Mouse (Mus musculus) forebrain, embryonic 14.5 days (tissue): ENCODE results near the gene Slc13a5. TPM values are rescaled to one million over a fixed set of nuclear protein-coding genes. Genes with fewer than 3 reads are reported as not detected.

Experiments
- ATAC-seq: fragments of 200-750 bp; cut with Nextera tagmentation; 2 replicates; pipeline ENCODE4 v1.8.0; 2017; ENCODE audit warnings: mild to moderate bottlenecking, moderate library complexity
- DNase-seq: peaks from one replicate; pipeline ENCODE4 v3.0.0-alpha.2; 2015; ENCODE audit warnings: low spot score
- H3K27ac ChIP-seq: fragments of 300-500 bp; sonication (generic); 2 replicates; pipeline ENCODE4 v1.5.1; 2014; ENCODE audit warnings: low read depth, mild to moderate bottlenecking, control low read depth, low read length, moderate library complexity
- H3K27me3 ChIP-seq: fragments of 300-500 bp; sonication (generic); replicated peaks from 2 replicates; pipeline ENCODE4 v1.6.1; 2014; ENCODE audit warnings: low read length, control low read depth, mixed read lengths; ENCODE audit not compliant: control insufficient read depth, insufficient read depth
- H3K36me3 ChIP-seq: fragments of 300-500 bp; sonication (generic); 2 replicates; pipeline ENCODE4 v1.6.1; 2014; ENCODE audit warnings: low read length, control low read depth; ENCODE audit not compliant: control insufficient read depth, insufficient read depth
- H3K4me1 ChIP-seq: fragments of 300-500 bp; sonication (generic); 2 replicates; pipeline ENCODE4 v1.6.1; 2014; ENCODE audit warnings: antibody characterized with exemption, low read length, control low read depth; ENCODE audit not compliant: control insufficient read depth, insufficient read depth
- H3K4me2 ChIP-seq: fragments of 300-500 bp; sonication (generic); 2 replicates; pipeline ENCODE4 v1.6.1; 2014; ENCODE audit warnings: mild to moderate bottlenecking, control low read depth, low read length
- H3K4me3 ChIP-seq: fragments of 300-500 bp; sonication (generic); 2 replicates; pipeline ENCODE4 v1.5.1; 2014; ENCODE audit warnings: low read depth, low read length, control low read depth
- H3K9ac ChIP-seq: fragments of 300-500 bp; sonication (generic); 2 replicates; pipeline ENCODE4 v1.6.1; 2014; ENCODE audit warnings: mild to moderate bottlenecking, low read length, control low read depth, moderate library complexity
- H3K9me3 ChIP-seq: fragments of 300-500 bp; sonication (generic); replicated peaks from 2 replicates; pipeline ENCODE4 v1.6.1; 2016; ENCODE audit warnings: low read length, control low read depth, mixed read lengths; ENCODE audit not compliant: control insufficient read depth
- WGBS: fragments of 180-500 bp; shearing (Covaris S2); extraction: QIAGEN DNeasy Blood & Tissue Kit; methylation state at CpG from one replicate; pipeline ENCODE4 v1.1.7; 2014; 5-methylcytosine and 5-hydroxymethylcytosine counted together
- polyA plus RNA-seq: library from polyadenylated mRNA; unstranded; fragments of >200 nt; fragmentation: Nextera tagmentation; extraction: Ambion mirVana; gene quantifications from 2 replicates; pipeline ENCODE4 v1.2.1, GENCODE M21; 2014

Gene Slc13a5
- polyA plus RNA-seq, 1 experiment from 2014 or later, result 0.24 TPM

DNA sequence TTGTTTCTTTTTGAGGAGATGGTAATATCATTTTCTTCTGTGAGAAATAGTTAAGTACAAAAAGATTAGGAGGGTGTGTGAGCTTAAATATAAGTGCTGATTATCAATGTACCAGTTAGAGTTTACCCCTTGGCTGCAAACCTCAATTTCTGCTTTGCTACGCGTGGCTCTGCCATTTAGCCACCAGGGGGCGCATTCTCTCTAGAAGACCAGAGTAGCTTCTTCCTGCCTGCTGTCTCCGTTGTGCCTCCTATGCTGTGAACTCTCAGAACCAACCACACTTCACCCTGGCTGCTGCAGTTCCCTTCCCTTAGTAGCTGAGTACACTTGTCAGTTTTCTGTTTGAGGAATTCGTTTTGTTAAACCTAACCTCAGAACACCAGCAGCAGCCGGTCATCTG is 45.7 kb downstream of the Slc13a5 start:
- Histone ChIP-seq H3K9ac (no peak overlapping the region), H3K36me3 (peaks cover 5% of the 10 kb centered on the region; the same call in 1 of the 2 replicates), H3K27me3 (no peaks in the 10 kb centered on the region), H3K4me2 (no peak overlapping the region), H3K9me3 (no peaks in the 10 kb centered on the region), H3K27ac (no peak overlapping the region), H3K4me3 (no peak overlapping the region), H3K4me1 (0 out of 2 replicates have a peak, but pooled peaks cover 7% of the 10 kb centered on the region)
- ATAC-seq, result no peak
- peak; percentile 85 for DNase-seq
- 16% methylated on average over 6 of the region's 6 CpGs for WGBS

DNA sequence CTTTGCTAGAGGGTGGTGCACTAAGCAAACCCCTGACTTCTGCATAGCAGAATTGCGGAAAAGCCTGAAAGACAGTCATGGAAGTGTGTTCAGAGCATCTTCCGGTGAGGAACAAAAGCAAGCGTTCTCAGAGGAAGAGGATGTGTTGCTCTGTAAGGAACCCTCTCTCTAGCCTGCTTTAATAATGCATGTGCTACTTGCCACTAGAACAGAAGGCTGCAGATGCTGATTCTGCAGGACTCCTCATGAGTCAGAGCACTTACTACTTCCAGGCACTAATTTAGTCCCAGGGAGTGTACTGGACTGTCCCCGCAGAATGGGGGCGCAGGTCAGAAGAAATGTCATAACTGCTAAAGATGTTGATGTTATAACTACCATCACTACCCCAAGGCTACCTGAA is 49.9 kb downstream of the Slc13a5 start:
- WGBS, result 91% methylated on average over 5 of the region's 5 CpGs
- H3K36me3 ChIP-seq, result peaks cover 10% of the 10 kb centered on the region
- no peaks in the 10 kb centered on the region for H3K27me3 ChIP-seq
- no peak for ATAC-seq
- H3K4me3 ChIP-seq, result no peak overlapping the region
- no peak overlapping the region for H3K27ac ChIP-seq
- no peak for DNase-seq
- H3K4me2 ChIP-seq, result no peak overlapping the region
- H3K9me3 ChIP-seq, result no peaks in the 10 kb centered on the region
- H3K9ac ChIP-seq, result no peak overlapping the region
- H3K4me1 ChIP-seq, result 0 out of 2 replicates have a peak, but pooled peaks cover 9% of the 10 kb centered on the region

DNA sequence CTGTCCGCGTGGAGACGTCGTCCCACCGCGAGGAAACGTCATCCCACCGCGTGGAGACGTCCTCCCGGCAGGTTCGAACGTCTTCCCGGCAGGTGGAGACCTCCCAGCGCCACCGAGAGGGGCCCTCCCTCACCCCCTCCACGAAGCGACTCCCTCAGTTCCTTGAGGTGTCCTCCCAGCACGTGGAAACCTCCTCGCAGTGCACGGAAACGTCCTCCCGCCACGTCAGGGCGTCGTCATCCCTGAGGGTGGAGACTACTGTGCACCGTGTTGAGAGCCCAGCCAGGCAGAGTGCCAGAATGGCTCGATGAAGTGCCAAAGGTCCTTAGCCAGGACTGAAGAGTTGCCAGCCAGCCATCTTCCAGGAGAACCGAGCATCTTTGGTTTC is 51.6 kb downstream of the Slc13a5 start, which contains the start of gene Med31:
Med31 (minus strand) TSS at position 183 of the 388 bp plus-strand sequence.
- Histone ChIP-seq H3K27me3 (no peaks in the 10 kb centered on the region), H3K9ac (peak within 1 kb of the TSS; percentile 74), H3K9me3 (no peaks in the 10 kb centered on the region), H3K4me2 (peak within 1 kb of the TSS; percentile 94), H3K27ac (peak within 1 kb of the TSS; percentile 72), H3K4me1 (0 out of 2 replicates have a peak, but pooled peaks cover 9% of the 10 kb centered on the region), H3K4me3 (peak within 1 kb of the TSS; percentile 48), H3K36me3 (peaks cover 27% of the 10 kb centered on the region)
- WGBS, result 2% methylated on average over 29 of the region's 29 CpGs
- peak; percentile 80 for ATAC-seq
- peak; percentile 85 for DNase-seq

DNA sequence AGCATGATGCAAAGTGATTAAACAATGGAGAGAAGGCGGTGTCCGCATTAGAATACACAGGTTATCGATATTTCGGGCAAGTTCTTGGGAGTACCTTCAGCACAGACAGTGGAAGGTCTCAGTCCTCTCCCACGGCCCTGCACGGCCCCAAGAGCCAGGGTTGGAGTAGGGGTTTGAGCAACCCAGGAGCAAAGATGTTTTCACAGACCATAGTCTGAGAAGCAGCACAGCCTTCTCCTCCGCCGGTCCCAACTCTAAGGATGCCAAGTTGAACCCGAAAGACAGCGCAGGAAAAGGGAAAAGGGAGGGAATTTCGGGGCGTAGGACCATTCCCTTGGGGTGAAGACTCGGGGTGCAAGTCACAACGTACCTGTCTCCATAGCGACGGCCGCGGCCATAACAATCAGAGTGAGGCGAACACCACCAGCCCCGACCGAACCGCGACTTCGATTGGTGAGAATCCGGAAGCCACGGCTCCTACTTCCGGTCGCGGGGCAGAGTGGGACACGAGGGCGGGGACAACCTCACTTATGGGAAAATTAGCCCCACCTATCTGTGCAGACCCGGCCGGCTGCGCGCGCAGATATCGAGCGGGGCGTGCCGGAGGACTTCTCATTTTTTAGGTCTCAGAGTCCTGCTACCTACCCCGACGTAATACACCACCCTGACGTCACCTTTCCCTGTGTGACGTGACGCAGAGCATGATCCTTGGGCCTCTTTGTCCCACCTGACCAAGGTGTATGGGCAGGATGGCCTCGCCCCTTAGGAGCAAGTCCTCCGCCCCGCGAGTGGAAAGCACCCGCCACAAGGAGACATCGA is 52.2 kb downstream of the Slc13a5 start:
- peak overlapping the region; percentile 72 for H3K27ac ChIP-seq
- H3K4me2 ChIP-seq, result peak overlapping the region; percentile 94
- H3K4me1 ChIP-seq, result 0 out of 2 replicates have a peak, but pooled peaks cover 9% of the 10 kb centered on the region
- peaks cover 33% of the 10 kb centered on the region for H3K36me3 ChIP-seq
- ATAC-seq (peak; percentile 97), DNase-seq (peak; percentile 98)
- peak overlapping the region; percentile 48 for H3K4me3 ChIP-seq
- H3K9me3 ChIP-seq, result no peaks in the 10 kb centered on the region
- WGBS, result 1% methylated on average over 51 of the region's 51 CpGs
- no peaks in the 10 kb centered on the region for H3K27me3 ChIP-seq
- H3K9ac ChIP-seq, result peak overlapping the region; percentile 74

DNA sequence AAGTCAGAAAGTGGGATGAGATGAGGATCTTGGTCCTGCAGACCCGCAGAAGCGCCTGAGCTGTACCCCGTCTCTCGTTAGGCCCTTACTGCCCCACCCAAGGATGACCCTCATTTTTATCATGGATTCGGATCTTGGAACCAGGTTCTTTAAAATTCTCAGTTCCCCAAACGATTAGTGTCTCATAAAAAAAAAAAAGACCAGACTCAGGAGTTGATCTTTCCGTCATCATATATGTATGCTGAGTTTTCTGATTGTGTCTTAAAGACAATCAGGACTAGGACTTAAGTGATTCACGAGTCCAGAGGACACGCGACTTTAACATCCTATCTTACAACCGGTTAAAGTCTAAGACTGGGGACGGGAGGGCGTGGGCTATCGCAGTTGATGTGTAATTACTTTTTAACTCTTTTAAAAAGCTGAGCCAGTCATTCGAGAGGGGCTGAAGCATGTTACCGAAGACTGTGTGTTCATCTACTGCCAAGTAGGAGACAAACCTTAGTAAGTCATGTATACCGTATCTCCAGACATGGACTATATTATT is 59.1 kb downstream of the Slc13a5 start:
- peak overlapping the region; percentile 89 for H3K9ac ChIP-seq
- H3K36me3 ChIP-seq, result peaks cover 26% of the 10 kb centered on the region
- H3K27ac ChIP-seq, result no peak overlapping the region
- WGBS, result 21% methylated on average over 17 of the region's 17 CpGs
- ATAC-seq, result no peak
- no peak for DNase-seq
- H3K27me3 ChIP-seq, result no peaks in the 10 kb centered on the region
- peaks cover 15% of the 10 kb centered on the region for H3K4me1 ChIP-seq
- H3K9me3 ChIP-seq, result no peaks in the 10 kb centered on the region
- peak overlapping the region; percentile 85 for H3K4me3 ChIP-seq
- H3K4me2 ChIP-seq, result peak overlapping the region; percentile 89

DNA sequence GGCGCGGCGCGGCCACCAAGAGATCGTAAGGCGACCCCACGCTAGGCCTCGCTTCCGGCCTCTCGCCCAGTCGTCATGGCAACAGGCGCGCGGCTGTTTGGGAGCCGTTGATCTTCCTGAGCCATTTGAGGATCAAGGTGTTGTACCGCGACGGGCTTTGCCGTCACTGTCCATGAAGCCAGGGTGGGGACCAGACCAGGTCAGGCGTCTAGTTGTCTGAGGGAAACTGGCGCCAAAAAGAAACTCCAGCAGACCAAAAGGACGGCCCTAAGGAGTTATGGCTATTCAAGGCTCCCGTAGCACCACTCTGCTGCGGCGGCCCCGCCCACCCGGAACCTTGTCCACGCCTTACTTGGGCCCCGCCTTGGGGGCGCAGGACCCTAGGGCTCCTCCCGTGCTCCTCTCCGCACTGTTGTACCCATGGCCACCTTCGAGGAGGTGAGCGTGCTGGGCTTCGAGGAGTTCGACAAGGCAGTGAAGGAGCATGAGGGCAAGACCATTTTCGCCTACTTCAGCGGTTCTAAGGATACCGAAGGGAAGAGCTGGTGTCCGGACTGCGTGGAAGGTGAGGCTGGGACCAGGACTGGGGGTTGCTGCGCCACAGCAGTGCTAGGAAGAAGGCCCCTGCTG is 59.7 kb downstream of the Slc13a5 start, which contains the start of the genes 4933427D14Rik and Txndc17:
4933427D14Rik (minus strand) TSS at position 256 of the 630 bp plus-strand sequence.
Txndc17 (plus strand) TSS at position 344 of the 630 bp plus-strand sequence.
- Histone ChIP-seq H3K9ac (peak within 1 kb of the TSS; percentile 89), H3K36me3 (peaks cover 23% of the 10 kb centered on the region), H3K27ac (peak within 1 kb of the TSS; percentile 68), H3K9me3 (no peaks in the 10 kb centered on the region), H3K4me3 (peak within 1 kb of the TSS; percentile 85), H3K27me3 (no peaks in the 10 kb centered on the region), H3K4me1 (peaks cover 15% of the 10 kb centered on the region), H3K4me2 (peak within 1 kb of the TSS; percentile 89)
- ATAC-seq (peak; percentile 95), DNase-seq (peak; percentile 85)
- under 1% methylated on average over 42 of the region's 42 CpGs for WGBS

DNA sequence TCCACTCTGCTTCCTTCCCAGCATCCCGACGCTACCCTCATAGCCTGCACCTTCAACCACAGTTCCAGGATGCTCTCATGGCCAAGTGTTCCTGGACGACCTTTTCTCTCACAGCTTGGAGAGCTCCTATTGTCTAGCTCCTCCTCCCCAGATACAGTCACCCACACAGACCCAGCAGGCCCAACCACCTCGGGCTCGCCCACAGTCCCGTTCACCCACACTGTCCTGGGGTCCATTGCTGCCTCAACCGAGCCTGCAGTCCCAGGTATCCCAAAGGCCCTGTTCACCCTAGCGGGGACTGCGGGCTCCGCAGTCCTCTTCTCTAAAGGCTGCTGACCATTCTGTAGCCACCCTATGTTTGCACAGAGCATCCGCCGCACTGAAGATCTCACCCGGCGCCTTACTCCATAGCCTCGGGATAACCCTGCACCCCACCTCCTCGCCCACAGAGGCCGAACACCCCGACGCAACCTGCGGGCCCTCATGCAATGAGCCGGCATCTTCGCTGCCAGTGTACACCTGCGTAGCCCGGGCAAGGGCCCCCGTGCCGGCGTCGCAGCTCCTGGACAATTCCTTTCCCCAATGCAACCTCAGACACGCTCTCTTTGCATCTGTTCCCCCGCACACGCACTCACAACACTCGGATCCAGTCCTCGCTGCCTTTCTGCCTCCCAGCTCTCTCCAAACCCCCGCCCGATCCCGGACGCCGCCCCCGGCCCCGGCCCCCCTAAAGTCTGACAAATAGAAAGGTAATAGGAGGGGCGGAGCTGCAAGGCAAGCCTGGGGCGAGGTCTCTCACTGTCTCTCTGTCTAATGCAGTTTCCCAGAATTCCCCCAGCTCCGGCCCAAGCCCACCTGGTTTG is 60.5 kb downstream of the Slc13a5 start, which contains the start of gene Gm43951:
Gm43951 (minus strand) TSS at position 500 of the 863 bp plus-strand sequence.
- H3K9ac ChIP-seq, result peak within 1 kb of the TSS; percentile 89
- under 1% methylated on average over 43 of the region's 43 CpGs for WGBS
- DNase-seq (peak; percentile 38), ATAC-seq (peak; percentile 35)
- peak within 1 kb of the TSS; percentile 89 for H3K4me2 ChIP-seq
- no peaks in the 10 kb centered on the region for H3K27me3 ChIP-seq
- peak within 1 kb of the TSS; percentile 68 for H3K27ac ChIP-seq
- peaks cover 25% of the 10 kb centered on the region for H3K36me3 ChIP-seq
- peaks cover 15% of the 10 kb centered on the region for H3K4me1 ChIP-seq
- H3K4me3 ChIP-seq, result peak within 1 kb of the TSS; percentile 85
- no peaks in the 10 kb centered on the region for H3K9me3 ChIP-seq

DNA sequence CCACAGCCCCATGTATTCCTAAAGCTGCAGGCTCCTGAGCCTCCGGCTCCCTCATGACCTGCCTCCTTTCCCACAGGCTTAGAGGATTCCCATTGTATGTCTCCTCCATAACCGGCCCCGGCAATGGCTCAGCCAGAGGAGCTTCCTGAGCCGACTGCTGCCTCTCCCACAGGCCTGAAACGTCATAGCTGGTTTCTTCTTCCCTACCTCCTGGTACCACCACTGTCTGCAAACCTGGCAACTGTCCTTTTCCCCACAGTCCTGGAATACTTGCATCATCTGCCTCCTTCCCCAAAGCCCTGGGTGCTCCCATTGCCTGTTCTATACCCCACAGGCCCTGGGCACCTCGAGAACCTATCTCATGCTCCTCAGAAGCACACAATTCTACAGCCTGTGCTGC is 61.8 kb downstream of the Slc13a5 start:
- H3K27me3 ChIP-seq, result no peaks in the 10 kb centered on the region
- H3K4me2 ChIP-seq, result peak overlapping the region; percentile 89
- H3K9me3 ChIP-seq, result no peaks in the 10 kb centered on the region
- ATAC-seq (no peak), DNase-seq (no peak)
- H3K4me3 ChIP-seq, result peak overlapping the region; percentile 85; the same call in 1 of the 2 replicates
- H3K4me1 ChIP-seq, result peaks cover 15% of the 10 kb centered on the region
- peaks cover 19% of the 10 kb centered on the region for H3K36me3 ChIP-seq
- 82% methylated on average over 6 of the region's 6 CpGs for WGBS
- H3K9ac ChIP-seq, result peak overlapping the region; percentile 89; the same call in 1 of the 2 replicates
- no peak overlapping the region for H3K27ac ChIP-seq
